Mouse (Mus musculus) mature B cell (primary cell): ENCODE data around the gene Hist1h4b.
"Not testable (repeated sequence)": the region's sequence is repeated elsewhere in the genome, so short reads cannot be mapped to it uniquely, and the experiment has no call there.

Experiments used
- in situ Hi-C: fragments of 300-500 bp; cut with MboI; formaldehyde crosslinking; loops from 2 replicates; pipeline ENCODE4 v1.14.3; 2019

Hist1h4b gene

DNA sequence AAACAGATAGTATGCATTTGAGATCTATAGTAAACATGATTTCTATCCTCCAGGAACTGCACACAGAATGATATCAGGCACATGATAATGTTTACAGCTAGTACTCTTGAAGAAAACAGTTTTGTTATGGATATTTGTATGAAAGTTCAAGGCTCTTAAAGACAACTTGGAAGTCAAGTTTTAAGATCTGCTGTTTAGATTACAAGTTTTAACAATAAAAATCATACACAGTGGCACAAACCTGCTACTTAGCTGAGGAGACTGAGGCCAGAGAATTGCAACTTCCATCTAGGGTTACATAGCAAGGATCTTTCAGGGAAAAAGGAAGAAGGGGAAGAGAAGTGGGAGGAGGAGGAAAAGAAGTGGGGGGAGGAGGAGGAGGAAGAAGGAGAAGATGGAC, 1.8 kb upstream of the Hist1h4b start:
- in situ Hi-C loops: loop anchor here (10.0 kb wide), 1 partner anchor 320 kb away; no protein-coding TSS in a partner anchor

GRCm38 (mm10) chr13:23757211-23757773, 479 bp downstream of the Hist1h4b start:
- in situ Hi-C loops: loop anchor here (10.0 kb wide), 1 partner anchor 322 kb away; no protein-coding TSS in a partner anchor

- in situ Hi-C loops: loop anchor here (10.0 kb wide), 1 partner anchor 323 kb away; no protein-coding TSS in a partner anchor
Measured at GRCm38 (mm10) chr13:23757921-23758320, 1.1 kb downstream of the Hist1h4b start.

DNA sequence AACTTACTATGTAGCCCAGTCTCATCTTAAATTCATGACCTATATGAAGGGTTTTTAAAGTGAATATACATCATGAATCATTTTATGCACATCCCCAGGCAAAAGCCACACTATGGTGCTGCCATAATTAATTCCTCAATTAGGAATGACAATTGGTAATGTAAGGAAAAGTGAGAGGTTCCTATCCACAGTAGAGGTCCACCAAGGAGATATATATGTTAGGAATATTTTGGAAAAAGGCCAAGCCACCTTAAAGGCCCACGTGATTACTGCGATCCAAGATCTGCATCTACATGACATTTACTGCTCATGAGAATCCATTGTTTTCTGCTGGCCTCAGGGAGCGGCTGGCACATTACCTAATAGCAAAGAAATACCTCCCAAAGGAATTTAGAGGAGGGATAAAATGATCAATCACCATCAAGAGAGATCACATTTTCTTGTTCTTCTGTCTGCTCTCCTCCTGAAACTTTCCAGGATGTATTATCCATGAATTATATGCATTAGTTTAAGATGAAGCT, 2.5 kb downstream of the Hist1h4b start:
- in situ Hi-C loops: loop anchor here (10.0 kb wide), 1 partner anchor 325 kb away; no protein-coding TSS in a partner anchor

- in situ Hi-C loops: loop anchor here (10.0 kb wide), 1 partner anchor 325 kb away; no protein-coding TSS in a partner anchor
Measured at GRCm38 (mm10) chr13:23759916-23760239, 3.1 kb downstream of the Hist1h4b start.

DNA sequence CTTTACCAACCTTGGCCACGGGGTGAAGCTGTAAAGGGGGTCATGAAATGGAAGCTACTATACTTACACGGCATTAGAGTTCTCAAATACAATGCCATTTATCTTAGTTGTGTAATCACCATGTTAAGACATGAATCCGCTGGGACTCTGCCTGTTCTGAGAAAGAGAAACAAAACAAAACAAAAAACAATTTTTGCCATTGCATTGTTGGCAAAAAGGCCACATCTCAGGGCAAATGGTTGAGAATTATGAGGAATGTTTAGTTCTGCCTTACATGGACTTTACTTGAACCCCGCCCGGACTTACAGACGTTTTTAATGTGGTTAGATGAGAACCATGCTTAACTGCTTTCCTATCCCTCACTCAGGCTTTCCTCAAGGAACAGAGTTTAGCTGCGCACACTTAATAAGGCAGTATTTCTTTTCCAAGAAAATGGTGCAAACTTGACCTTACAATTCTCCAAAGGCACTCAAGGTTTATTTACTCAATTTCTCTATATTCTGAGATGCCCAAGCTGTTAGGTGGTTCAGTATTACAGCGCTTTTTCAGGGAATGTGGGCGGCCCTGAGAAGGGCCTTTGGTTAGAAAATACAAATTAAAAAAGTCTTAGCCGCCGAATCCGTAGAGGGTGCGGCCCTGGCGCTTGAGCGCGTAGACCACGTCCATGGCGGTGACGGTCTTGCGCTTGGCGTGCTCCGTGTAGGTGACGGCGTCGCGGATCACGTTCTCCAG, 3.6 kb downstream of the Hist1h4b start:
- in situ Hi-C loops: no loop called here

DNA sequence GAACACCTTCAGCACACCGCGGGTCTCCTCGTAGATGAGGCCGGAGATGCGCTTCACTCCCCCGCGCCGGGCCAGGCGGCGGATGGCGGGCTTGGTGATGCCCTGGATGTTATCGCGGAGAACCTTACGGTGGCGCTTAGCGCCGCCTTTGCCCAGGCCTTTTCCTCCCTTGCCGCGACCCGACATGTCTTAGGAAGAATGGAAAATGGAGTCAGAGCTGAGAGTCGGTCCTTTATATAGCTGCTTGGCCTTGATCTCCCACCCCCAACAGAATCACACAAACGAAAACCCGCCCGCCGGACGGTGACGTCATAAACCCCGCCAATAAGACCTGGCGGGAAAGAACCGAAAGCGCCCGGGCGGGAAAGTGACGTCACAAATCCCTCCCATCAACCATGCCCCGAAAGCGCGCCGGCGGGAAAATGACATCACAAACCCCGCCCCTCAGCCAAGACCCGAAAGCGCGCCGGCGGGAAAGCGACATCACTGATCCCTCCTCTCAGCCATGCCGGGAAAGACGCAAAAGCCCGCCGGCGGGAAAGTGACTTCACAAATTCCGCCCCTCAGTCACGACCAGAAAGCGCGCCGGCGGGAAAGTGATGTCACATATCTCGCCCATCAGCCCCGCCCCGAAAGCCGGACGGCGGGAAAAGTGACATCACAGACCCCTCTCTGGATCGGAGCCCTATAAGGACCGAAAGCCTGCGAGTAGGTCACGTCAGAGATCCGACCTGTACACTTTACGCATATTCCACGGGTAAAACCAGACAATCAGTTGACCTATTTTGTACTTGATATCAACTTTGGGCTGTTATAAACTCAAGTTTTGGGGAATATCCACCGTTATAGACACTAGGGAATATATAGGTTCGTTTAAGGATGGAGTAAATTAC, 4.4 kb downstream of the Hist1h4b start, which contains the start of gene Hist1h4a:
Hist1h4a (minus strand) TSS at position 259 of the 893 bp plus-strand sequence.
- in situ Hi-C loops: no loop called here

DNA sequence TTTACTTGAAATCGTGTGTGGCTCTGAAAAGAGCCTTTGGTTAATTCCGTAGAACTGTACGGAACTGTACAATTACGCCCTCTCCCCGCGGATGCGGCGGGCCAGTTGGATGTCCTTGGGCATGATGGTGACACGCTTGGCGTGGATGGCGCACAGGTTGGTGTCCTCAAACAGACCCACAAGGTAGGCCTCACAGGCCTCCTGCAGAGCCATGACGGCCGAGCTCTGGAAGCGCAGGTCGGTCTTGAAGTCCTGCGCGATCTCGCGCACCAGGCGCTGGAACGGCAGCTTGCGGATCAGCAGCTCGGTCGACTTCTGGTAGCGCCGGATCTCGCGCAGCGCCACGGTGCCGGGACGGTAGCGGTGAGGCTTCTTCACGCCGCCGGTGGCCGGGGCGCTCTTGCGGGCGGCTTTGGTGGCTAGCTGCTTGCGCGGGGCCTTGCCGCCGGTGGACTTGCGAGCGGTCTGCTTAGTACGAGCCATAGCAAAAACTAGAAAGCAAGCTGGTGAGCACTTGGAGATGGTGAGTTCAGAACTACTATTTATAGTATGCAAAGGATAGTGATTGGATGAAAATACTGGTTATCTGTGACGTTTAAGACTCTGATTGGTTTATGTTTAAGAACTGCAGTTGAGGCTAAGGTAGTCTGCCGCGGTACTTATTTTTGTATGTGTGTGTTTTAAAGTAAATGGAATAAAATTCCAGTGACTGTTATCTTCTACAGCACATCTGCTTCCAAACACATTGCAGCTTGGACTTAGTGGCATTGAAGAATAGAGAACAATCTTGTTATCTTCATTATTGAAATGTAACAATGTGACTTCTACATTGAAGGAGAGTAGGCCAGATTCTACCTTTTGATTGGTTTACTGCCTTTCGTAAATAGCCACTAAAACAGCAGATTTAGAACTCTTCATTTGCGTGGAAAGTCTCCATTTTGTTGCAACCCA, 5.3 kb downstream of the Hist1h4b start, which contains the start of gene Hist1h3a:
Hist1h3a (minus strand) TSS at position 516 of the 951 bp plus-strand sequence.
- in situ Hi-C loops: not testable (repeated sequence)

DNA sequence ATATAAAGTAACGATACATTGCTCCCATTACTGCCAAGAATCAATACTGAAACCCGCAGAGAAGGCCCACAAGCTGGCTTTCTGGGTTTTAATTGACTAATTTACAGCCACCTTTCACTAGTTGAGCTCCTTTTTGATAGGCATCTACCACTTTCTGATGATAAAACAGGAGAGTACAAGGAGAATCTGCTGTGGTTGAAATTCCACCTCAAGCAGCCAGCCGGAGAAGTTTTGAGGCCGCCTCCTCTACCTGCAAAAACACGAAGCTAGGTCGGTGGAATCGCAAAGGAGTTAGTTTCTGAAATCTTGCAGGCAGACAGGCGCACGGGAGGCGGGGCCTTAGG, 6.4 kb downstream of the Hist1h4b start:
- in situ Hi-C loops: no loop called here

DNA sequence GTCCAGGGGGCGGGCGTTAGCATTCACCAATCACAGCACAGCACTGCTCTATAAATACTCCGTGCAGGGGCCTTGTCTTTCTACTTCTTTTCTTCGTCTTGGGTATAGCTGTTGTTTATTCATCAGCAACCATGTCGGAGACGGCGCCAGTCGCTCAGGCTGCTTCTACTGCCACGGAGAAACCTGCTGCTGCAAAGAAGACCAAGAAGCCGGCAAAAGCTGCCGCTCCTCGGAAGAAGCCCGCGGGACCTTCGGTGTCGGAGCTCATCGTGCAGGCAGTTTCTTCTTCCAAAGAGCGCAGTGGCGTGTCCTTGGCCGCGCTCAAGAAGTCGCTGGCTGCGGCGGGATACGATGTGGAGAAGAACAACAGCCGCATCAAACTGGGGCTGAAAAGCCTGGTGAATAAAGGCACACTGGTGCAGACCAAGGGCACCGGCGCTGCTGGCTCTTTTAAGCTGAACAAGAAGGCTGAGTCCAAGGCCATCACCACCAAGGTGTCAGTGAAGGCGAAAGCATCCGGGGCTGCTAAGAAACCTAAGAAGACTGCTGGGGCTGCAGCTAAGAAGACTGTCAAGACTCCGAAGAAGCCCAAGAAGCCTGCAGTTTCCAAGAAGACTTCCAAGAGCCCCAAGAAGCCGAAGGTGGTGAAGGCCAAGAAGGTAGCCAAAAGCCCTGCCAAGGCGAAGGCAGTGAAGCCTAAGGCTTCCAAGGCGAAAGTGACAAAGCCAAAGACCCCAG, 6.9 kb downstream of the Hist1h4b start, which contains the start of gene Hist1h1a:
Hist1h1a (plus strand) TSS at position 81 of the 738 bp plus-strand sequence.
- in situ Hi-C loops: no loop called here

- in situ Hi-C loops: no loop called here
Measured at GRCm38 (mm10) chr13:23764324-23765171, 7.7 kb downstream of the Hist1h4b start.

DNA sequence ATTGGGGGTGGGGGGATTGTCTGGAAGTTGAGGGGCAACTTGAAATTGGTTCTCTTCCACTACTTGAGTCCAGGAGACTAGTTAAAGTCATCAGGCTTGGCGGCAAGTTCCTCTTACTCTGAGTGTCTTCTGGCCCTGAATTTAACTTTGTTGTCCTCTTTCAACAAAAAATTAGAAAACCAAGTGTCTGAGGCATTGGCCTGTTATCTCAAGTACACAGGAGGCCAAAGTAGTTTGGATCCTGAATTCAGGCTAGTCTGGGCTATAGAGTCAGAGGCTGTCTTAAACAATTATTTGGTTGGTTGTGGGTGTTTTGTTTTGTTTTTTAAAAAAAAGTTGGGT, 8.3 kb downstream of the Hist1h4b start:
- in situ Hi-C loops: no loop called here

DNA sequence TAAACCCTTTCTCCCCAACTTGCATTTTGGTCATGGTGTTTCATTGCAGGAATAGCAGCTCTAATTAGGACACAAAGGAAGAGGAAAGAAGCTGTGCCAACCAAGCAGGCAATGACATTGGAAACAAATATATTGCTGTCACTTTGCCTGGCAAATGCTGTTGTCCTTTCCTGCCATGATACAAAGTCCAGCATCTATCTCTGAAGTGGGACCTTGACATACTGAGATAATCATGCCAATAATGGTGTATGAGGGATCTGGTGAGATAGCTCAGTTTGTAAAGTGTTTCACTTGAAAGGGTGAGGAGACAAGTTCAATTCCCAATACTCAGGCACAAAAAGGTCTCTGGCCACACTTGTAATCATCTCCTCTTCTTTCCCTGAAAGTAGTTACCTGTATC, 10.0 kb downstream of the Hist1h4b start:
- in situ Hi-C loops: no loop called here

DNA sequence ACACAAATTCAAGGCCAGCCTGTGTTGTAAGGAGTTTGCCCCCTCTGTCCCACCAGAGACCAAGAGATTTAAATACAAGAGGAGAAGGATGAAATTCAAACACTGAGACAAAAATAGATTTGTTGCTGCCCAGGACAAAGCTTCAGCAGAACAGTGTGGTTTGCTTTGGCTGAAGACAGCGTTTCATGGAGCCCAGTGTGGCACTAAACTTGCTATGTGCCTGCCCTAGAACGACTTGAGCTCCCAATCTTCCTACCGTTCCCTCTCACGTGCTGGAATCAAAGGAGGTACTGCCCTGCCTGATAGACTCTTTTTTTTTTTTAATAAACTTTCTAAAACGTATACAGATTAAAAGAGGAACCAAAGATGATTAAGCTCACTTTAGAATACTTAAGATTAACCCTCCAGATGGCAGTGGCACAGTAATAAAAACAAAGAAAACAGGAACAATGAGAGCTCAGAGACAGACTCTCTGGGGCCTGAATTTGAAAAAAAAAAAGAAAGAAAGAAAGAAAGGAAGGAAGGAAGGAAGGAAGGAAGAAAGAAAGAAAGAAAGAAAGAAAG, 12.1 kb downstream of the Hist1h4b start:
- in situ Hi-C loops: no loop called here

DNA sequence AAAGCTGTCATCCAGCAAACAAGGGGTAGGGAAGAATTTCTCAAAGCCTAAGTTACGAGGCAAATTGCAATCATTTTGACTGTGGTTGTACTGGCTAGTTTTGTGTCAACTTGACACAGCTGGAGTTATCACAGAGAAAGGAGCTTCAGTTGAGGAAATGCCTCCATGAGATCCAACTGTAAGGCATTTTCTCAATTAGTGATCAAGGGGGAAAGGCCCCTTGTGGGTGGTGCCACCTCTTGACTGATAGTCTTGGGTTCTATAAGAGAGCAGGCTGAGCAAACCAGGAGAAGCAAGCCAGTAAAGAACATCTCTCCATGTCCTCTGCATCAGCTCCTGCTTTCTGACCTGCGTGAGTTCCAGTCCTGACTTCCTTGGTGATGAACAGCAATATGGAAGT, 12.8 kb downstream of the Hist1h4b start, which contains the start of gene Trim38:
Trim38 (plus strand) TSS at position 301 of the 400 bp plus-strand sequence.
- in situ Hi-C loops: not testable (repeated sequence)

DNA sequence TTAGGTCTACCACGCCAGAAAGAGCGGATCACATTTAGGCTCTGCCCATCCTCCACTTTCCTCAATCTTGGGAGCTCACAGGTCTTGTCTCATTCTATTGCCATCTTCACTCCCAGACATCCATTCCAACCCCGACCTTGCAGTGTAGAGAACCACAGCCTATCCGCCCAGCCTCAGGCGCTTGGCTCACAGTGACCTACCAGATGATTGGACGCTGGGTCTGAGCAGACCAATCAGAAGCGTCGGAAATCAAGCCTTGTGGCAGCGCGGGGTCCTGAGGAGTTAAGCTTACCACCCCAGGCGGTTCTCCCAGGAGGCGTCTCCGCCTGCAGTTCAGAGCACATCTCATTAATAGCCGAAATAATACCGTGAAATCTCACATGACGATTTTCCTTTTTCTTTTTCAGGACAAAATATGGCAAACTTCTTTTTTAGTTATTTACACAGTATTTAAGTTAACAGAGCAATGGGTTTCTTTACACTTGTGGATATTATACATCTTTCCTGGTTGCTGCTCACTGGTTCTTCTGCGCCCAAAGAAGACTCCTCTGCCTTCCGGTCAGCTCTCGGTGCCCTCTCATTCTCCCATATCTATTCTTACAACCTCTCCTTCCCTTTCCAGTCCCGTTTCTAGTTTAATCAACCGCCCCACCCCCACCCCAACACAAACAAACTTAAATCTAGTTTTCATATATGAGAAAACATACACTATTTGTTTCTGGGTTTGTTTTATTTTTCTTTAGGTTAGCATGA, 15.9 kb downstream of the Hist1h4b start:
- in situ Hi-C loops: no loop called here

DNA sequence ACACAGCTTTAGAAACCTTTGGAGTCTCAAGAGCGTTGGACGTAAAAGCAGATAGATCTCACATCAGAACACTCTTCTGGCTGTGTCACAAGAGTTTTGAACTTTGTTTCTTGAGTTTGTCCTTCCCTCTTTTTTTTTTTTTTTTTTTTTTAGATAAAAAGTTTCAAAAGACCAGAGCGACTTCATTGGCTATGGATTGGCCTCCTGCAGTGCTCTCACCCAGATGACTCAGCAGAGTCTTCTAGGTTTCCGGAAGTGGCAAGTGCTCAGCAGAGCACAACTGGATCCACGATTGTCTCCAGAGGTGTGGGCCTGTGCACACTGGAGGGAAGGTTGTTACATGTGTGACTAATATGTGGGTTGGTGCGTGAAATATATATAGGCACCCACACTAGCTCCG, 21.5 kb downstream of the Hist1h4b start:
- in situ Hi-C loops: loop anchor here (25.0 kb wide), 1 partner anchor 509 kb away; the partner anchor contains the start of gene Carmil1

DNA sequence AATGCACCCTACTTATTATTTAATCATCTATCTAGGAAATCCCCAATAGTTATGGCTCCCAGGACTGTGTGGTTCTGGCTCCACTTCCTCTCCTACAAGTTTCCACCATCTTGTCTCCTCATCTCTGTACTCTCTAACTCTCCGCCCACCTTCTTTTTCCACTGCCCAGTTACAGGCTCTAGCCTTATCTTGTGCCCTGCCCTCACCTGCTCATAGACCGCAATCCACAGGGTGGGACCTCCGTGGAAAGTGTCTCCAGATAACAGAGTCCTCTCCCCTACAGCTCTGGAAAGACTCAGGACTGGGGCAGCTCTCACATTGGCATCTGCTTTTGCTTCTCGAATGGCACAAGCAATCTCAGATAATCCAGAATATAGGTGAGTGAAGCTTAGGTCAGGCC, 22.2 kb downstream of the Hist1h4b start:
- in situ Hi-C loops: loop anchor here (25.0 kb wide), 1 partner anchor 508 kb away; the partner anchor contains the start of gene Carmil1
